Mouse (Mus musculus) monocyte, adult 5-6 weeks (primary cell): ENCODE measurements around the gene Smyd4. TPM values are rescaled to one million over a fixed set of nuclear protein-coding genes. Genes with fewer than 3 reads are reported as not detected.

Source experiments
- ATAC-seq: fragments of 153-309, 156-312 bp; replicated peaks from 2 replicates; pipeline ENCODE4 v1.8.0; 2017; ENCODE audit warnings: mild to moderate bottlenecking; ENCODE audit not compliant: low TSS enrichment, insufficient number of reproducible peaks, severe bottlenecking, poor library complexity, low FRiP score
- total RNA-seq: library from RNA; stranded (forward); fragments of 200-1000, 200-491, 200-594 nt; gene quantifications from 3 replicates; pipeline ENCODE4 v1.2.3, GENCODE M21; 2017

The Smyd4 gene
- 11.4 to 20.4 TPM (median 12.6 TPM) in 3 replicates for total RNA-seq

GRCm38 (mm10) chr11:75348199-75348889 is at the start of gene Smyd4, which contains the start of gene Rpa1:
Smyd4 (plus strand) TSS chr11:75348433.
Rpa1 (minus strand) TSS chr11:75348324.
- peak; percentile 98 for ATAC-seq

- no peak for ATAC-seq
These were observed 49.7 kb upstream of the Smyd4 start for GRCm38 (mm10) chr11:75298491-75298890.

- ATAC-seq: no peak
These were observed 48.4 kb upstream of the Smyd4 start for GRCm38 (mm10) chr11:75299786-75300185.

DNA sequence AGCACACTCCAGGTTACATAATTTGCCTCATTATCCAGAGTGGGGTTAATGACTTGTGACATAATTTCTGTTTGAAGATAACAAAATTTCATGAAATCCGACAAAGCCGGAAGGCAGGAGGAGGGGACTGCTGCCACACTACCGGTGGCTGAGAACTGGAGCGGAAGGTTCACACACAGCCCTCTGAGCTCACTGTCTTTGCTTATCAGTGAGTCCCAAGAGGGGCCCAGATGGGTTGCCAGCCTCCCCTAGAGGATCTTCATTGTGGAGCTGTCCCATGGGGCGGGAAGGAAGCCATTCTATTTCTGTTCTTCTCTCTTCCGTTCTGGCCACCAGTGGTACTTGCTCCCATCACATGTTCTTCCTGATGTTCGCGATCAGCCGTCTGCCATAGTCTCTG is 47.3 kb upstream of the Smyd4 start:
- ATAC-seq: no peak

- no peak for ATAC-seq
These were observed 43.4 kb upstream of the Smyd4 start for GRCm38 (mm10) chr11:75304797-75305196.

GRCm38 (mm10) chr11:75308650-75309049 is 39.6 kb upstream of the Smyd4 start:
- ATAC-seq: no peak

GRCm38 (mm10) chr11:75310813-75311212 is 37.4 kb upstream of the Smyd4 start:
- no peak for ATAC-seq

DNA sequence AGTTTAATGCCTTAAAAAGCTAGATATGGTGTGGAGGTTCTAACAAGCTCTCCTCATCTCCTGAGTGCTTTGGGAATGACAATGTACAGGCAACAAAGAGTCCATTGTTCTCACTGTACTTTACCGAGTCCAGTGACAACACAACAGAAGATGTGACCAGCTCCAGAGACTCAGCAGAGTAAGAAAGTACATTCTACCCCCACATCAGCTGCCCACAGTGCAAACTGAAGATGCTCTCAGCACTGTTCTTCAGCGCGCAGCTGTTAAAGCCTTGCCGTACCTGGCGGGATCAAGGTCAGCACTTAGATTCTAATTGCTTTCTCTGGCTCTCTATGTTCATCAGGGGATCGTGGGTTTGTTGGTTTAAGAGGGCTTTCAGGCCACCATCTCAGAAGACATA is 36.5 kb upstream of the Smyd4 start:
- no peak for ATAC-seq

GRCm38 (mm10) chr11:75313834-75314233 is 34.4 kb upstream of the Smyd4 start:
- no peak for ATAC-seq

- ATAC-seq: no peak
These were observed 29.6 kb upstream of the Smyd4 start for GRCm38 (mm10) chr11:75318351-75319221.

DNA sequence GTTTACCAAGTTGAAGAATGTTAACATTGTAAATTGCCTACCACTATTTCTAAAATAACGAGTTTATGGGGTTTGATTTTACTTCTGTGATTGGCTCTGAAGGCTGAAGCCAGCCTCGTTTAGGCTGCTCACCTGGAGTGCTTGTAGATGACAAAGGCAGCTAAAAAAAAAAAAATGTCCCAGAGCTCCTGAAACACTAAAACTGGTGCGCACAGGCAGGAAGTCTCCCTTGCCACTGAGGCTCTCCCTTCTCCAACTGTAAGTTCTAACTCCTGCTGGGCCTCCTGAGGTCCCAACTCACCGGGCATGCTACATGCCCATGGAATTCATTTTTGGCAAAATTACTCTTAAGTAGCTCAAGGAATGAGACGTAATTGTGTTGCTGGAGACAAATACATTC is 29.0 kb upstream of the Smyd4 start:
- ATAC-seq: no peak

GRCm38 (mm10) chr11:75323326-75323737 is 24.9 kb upstream of the Smyd4 start:
- no peak for ATAC-seq

DNA sequence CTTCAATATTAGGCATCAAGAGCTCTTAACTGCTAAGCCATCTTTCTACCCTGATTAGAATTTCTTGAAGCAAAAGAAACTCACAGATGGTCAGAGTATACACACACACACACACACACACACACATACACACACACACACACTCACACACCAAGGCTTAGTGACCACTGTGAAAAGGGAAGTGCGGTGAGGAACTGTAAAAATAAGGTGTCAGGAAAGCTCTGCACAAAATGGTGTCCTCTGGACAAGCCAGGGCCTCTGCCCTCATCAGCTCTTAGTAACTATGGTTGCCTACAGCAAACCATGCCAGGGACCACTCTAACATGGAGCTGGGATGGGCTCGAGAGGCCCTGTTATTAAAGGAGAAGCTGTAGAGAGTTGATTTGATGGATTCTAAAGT is 23.8 kb upstream of the Smyd4 start:
- ATAC-seq: peak; percentile 66; the same call in 1 of the 2 replicates

GRCm38 (mm10) chr11:75325116-75325968 is 22.9 kb upstream of the Smyd4 start:
- no peak for ATAC-seq

GRCm38 (mm10) chr11:75325969-75326311 is 22.3 kb upstream of the Smyd4 start:
- no peak for ATAC-seq

DNA sequence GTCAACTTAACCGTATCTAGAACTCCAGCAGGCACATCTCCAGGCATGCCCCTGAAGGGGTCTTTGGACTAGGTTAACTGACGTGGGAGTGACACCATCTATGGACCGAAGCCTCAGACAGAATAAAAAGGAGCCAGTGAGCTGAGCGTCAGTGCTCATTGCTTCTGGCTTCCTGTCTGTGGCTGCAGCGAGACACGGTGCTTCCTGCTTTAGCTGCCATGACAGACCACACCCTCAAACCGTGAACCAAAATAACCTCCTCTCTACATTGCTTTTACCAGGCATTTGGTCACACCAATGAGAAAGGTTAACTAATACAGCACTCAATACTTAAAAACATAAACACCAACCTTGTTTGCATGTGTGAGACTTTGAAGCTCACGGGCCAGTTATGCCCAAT is 11.6 kb upstream of the Smyd4 start:
- ATAC-seq: peak; percentile 88

DNA sequence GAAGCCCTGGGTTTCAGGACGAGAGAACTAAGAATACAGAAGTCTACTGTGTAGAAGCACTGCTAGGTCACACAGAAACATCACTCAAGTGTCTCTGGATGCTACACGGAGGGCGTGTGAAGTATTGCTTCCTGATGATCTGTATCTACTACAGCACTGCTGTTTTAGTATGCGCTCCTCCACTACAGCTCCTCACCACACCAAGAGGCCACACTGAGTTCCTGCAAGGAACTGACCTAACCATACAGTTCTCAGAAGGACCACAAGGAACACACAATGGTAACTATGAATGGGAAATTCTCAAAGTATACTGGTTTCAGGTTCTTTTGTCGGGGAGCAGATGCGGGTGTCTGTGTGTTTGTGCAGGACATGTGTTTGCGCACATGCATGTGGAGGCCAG is 11.0 kb upstream of the Smyd4 start:
- peak; percentile 76; the same call in 1 of the 2 replicates for ATAC-seq

GRCm38 (mm10) chr11:75340076-75340475 is 8.2 kb upstream of the Smyd4 start:
- no peak for ATAC-seq

GRCm38 (mm10) chr11:75340698-75341345 is 7.4 kb upstream of the Smyd4 start:
- ATAC-seq: no peak
